Mouse (Mus musculus) midbrain, embryonic 14.5 days (tissue): ENCODE results near the gene Zkscan17. TPM values are rescaled to one million over a fixed set of nuclear protein-coding genes. Genes with fewer than 3 reads are reported as not detected.
"Not testable (repeated sequence)": the region's sequence is repeated elsewhere in the genome, so short reads cannot be mapped to it uniquely, and the experiment has no call there.

Experiments used
- ATAC-seq: fragments of 200-750 bp; cut with Nextera tagmentation; 2 replicates; pipeline ENCODE4 v1.8.0; 2017; ENCODE audit warnings: moderate number of reproducible peaks, moderate library complexity; ENCODE audit not compliant: low FRiP score, low TSS enrichment
- DNase-seq: peaks from one replicate; pipeline ENCODE4 v3.0.0-alpha.2; 2015
- H3K27ac ChIP-seq: fragments of 300-500 bp; sonication (generic); replicated peaks from 2 replicates; pipeline ENCODE4 v1.5.1; 2014; ENCODE audit warnings: mild to moderate bottlenecking, low read depth, low read length, moderate library complexity
- H3K27me3 ChIP-seq: fragments of 300-500 bp; sonication (generic); 2 replicates; pipeline ENCODE4 v1.6.1; 2014; ENCODE audit warnings: low read length, control low read depth, mixed read lengths; ENCODE audit not compliant: control insufficient read depth, insufficient read depth
- H3K36me3 ChIP-seq: fragments of 300-500 bp; sonication (generic); 2 replicates; pipeline ENCODE4 v1.6.1; 2014; ENCODE audit warnings: low read length, control low read depth; ENCODE audit not compliant: control insufficient read depth, insufficient read depth
- H3K4me1 ChIP-seq: fragments of 300-500 bp; sonication (generic); 2 replicates; pipeline ENCODE4 v1.6.1; 2014; ENCODE audit warnings: mild to moderate bottlenecking, antibody characterized with exemption, low read length, control low read depth; ENCODE audit not compliant: control insufficient read depth, insufficient read depth
- H3K4me2 ChIP-seq: fragments of 300-500 bp; sonication (generic); 2 replicates; pipeline ENCODE4 v1.6.1; 2014; ENCODE audit warnings: mild to moderate bottlenecking, low read length, moderate library complexity
- H3K4me3 ChIP-seq: fragments of 300-500 bp; sonication (generic); replicated peaks from 2 replicates; pipeline ENCODE4 v1.5.1; 2014; ENCODE audit warnings: low read depth, low read length
- H3K9ac ChIP-seq: fragments of 300-500 bp; sonication (generic); replicated peaks from 2 replicates; pipeline ENCODE4 v1.6.1; 2014; ENCODE audit warnings: mild to moderate bottlenecking, low read length, moderate library complexity
- H3K9me3 ChIP-seq: fragments of 300-500 bp; sonication (generic); 2 replicates; pipeline ENCODE4 v1.6.1; 2016; ENCODE audit warnings: low read length, control low read depth, mixed read lengths; ENCODE audit not compliant: control insufficient read depth
- WGBS: fragments of 180-500 bp; shearing (Covaris S2); extraction: QIAGEN DNeasy Blood & Tissue Kit; methylation state at CpG from one replicate; pipeline ENCODE4 v1.1.7; 2014; 5-methylcytosine and 5-hydroxymethylcytosine counted together
- polyA plus RNA-seq: library from polyadenylated mRNA; unstranded; fragments of >200 nt; fragmentation: Nextera tagmentation; extraction: Ambion mirVana; gene quantifications from 2 replicates; pipeline ENCODE4 v1.2.1, GENCODE M21; 2014

Gene Zkscan17
- polyA plus RNA-seq, result 15.5 and 16.1 TPM in 2 replicates

DNA sequence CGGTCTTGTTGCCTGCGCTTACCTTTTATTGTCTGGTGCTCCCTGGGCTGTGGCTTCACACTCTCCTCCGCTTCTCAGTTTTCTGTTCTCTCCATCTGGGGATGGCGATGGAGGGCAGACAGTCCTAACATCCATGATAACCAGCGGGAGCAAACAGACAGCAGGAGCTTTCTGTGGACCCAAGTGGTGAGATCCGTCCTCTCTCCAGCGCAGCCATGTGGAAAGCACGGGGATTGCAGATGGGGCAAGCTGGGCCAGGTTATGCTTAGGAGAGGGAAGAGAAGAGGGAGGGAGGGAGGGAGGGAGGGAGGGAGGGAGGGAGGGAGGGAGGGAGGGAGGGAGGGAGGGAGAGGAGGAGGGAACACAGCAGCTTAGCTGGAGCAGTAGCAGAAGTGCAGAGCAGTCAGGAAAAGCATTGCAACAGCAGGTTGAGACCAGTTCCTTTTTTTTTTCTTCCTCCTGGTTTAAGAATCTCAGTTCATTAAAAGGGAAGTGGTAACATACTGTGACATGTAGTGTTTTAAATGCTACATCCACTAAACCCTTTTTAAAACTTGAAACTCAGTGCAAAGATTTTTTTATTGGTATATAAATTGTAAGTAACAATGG, at the start of gene Zkscan17:
TSS of gene Zkscan17 (minus strand) at position 280 of the 609 bp plus-strand sequence.
- WGBS, result 56% methylated on average over 8 of the region's 8 CpGs
- no peak within 1 kb of the TSS for H3K27ac ChIP-seq
- H3K9ac ChIP-seq, result no peak within 1 kb of the TSS
- H3K9me3 ChIP-seq, result no peaks in the 10 kb centered on the region
- no peak within 1 kb of the TSS for H3K4me2 ChIP-seq
- no peak for ATAC-seq
- H3K4me1 ChIP-seq, result no peaks in the 10 kb centered on the region
- H3K36me3 ChIP-seq, result no peaks in the 10 kb centered on the region
- peak; percentile 25 for DNase-seq
- no peaks in the 10 kb centered on the region for H3K27me3 ChIP-seq
- no peak within 1 kb of the TSS for H3K4me3 ChIP-seq

DNA sequence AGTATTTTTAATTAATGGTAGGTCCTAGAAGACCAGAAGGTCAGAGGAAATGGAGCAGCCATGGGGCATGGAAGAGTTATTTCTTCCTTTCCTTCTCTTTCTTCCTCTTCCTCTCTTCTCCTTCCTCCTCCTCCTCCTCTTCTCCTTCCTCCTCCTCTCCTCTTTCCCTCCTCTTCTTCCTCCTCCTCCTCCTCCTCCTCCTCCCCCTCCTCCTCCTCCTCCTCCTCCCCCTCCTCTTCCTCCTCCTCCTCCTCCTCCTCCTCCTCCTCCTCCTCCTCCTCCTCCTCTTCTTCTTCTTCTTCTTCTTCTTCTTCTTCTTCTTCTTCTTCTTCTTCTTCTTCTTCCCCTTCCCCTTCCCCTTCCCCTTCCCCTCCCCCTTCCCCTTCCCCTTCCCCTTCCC, 49.6 kb upstream of the Zkscan17 start, which contains the start of gene Olfr222:
TSS of gene Olfr222 (minus strand) at position 101 of the 400 bp plus-strand sequence.
- not testable (repeated sequence) for H3K9ac ChIP-seq

DNA sequence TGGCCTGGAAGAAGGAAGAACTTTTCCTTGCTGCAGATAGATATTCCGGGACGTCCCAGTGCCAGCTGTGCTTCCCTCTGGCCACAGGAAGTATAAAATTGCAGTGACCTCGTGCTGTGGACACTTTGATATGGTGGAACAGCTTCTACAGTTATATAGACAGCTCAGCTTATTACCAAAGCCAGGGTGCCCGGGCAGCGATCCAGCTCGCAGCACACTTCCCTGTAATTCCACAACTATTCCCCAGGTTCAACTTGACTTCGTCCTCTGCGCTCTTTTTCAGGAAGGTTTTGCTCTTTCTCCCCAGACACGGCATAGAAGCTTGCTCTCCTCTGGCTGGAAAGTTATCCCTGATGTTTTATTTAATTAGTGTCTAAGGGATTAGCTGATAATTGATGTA, 49.2 kb upstream of the Zkscan17 start:
- Histone ChIP-seq H3K4me3 (no peak overlapping the region), H3K27me3 (no peaks in the 10 kb centered on the region), H3K4me2 (no peak overlapping the region), H3K36me3 (no peaks in the 10 kb centered on the region), H3K4me1 (no peaks in the 10 kb centered on the region), H3K9ac (no peak overlapping the region), H3K27ac (no peak overlapping the region), H3K9me3 (no peaks in the 10 kb centered on the region)
- DNase-seq (no peak), ATAC-seq (no peak)
- WGBS, result 72% methylated on average over 9 of the region's 9 CpGs

More for the DNA sequence above, 49.6 kb upstream of the Zkscan17 start, which contains the start of gene Olfr222:
- H3K4me2 ChIP-seq, H3K27me3 ChIP-seq, H3K4me3 ChIP-seq, H3K27ac ChIP-seq, H3K36me3 ChIP-seq, DNase-seq, H3K4me1 ChIP-seq, ATAC-seq, H3K9me3 ChIP-seq: not testable (repeated sequence)

DNA sequence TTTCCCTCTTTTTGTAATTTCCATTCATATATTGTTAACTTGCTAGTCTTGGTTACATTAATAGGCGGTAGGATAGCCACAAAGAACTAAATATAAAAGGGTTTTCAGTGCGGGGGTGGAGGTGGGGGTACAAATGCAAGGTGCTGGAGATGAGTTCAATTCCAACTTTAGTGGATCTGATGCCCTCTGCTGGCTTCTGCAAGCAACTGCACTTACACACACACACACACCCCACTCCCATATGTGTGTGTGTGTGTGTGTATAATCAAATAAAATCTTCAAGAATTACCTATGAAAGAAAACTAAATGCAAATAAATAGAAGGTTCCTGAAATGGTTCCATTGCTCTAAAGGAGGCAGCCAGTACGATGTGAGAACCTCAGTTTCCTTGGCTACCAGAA, 42.8 kb upstream of the Zkscan17 start:
- Histone ChIP-seq H3K36me3 (no peaks in the 10 kb centered on the region), H3K4me1 (no peaks in the 10 kb centered on the region), H3K27ac (no peak overlapping the region), H3K4me2 (no peak overlapping the region), H3K9me3 (no peaks in the 10 kb centered on the region), H3K27me3 (no peaks in the 10 kb centered on the region), H3K9ac (no peak overlapping the region), H3K4me3 (no peak overlapping the region)
- peak; percentile 30 for DNase-seq
- no peak for ATAC-seq
- whole genome bisulfite sequencing, result 69% methylated on average over 3 of the region's 3 CpGs

DNA sequence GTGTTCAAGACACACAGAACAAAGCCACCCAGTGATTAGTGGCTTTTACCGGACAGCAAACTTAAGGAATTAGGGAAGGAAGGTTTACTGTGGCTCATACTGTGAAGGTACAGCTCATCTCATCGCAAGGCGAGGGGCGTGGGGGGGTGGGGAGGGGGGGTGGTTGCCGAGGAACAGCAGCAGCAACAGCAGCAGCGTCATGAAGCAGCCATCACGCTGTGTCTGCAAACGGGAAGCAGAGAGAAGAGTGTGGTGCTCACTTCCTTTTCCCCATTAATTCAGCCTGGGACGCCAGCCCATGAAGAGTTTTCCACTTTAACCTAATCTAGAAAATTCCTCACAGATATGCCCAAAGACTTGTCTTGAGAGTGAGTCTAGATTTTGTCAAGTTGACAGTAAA, 36.3 kb upstream of the Zkscan17 start:
- H3K36me3 ChIP-seq, result no peaks in the 10 kb centered on the region
- WGBS, result 70% methylated on average over 9 of the region's 9 CpGs
- ATAC-seq (no peak), DNase-seq (no peak)
- H3K9ac ChIP-seq, result no peak overlapping the region
- H3K4me3 ChIP-seq, result no peak overlapping the region
- no peaks in the 10 kb centered on the region for H3K27me3 ChIP-seq
- no peak overlapping the region for H3K4me2 ChIP-seq
- no peak overlapping the region for H3K27ac ChIP-seq
- H3K4me1 ChIP-seq, result no peaks in the 10 kb centered on the region
- no peaks in the 10 kb centered on the region for H3K9me3 ChIP-seq

DNA sequence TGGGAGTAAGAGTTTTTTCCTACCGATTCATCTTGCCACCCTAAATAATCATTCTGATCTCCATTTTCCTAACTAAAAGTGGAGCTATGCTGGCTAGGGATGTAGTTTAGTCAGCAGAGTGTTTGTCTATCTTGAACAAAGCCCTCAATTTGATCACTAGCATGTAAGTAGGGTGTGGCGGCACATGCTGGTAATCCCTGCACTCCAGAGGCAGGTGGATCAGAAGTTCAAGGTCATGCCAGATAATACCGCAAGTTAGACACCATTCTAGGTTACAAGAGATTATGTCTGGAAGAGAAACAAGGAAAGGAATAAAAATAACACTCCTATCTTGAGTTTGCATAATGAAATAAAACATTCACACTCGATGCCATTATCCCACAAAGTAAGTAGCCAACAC, 35.8 kb upstream of the Zkscan17 start:
- Histone ChIP-seq H3K27me3 (no peaks in the 10 kb centered on the region), H3K36me3 (no peaks in the 10 kb centered on the region), H3K9me3 (no peaks in the 10 kb centered on the region), H3K4me3 (no peak overlapping the region), H3K27ac (no peak overlapping the region), H3K4me2 (no peak overlapping the region), H3K9ac (no peak overlapping the region), H3K4me1 (no peaks in the 10 kb centered on the region)
- ATAC-seq (no peak), DNase-seq (no peak)
- WGBS, result 95% methylated on average over 4 of the region's 4 CpGs

DNA sequence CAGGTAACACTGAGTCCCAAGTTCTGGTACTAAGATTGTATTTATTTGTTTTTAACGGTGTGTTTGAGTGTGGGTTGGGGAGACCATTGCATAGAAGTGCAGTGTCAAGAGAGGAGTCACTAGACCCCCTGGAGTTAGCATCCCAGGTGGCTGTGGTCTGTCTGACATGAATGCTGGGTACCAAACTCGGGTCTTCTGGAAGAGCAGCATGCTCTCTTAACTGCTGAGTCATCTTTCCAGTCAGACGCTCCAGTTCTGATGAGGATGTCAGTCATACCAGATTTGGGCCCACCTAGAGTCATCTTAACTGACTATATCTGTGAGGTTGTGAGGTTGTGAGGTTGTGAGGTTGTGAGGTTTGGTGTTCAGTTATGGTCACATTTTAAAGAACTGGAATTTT, 34.4 kb upstream of the Zkscan17 start:
- Histone ChIP-seq H3K4me1 (no peaks in the 10 kb centered on the region), H3K36me3 (no peaks in the 10 kb centered on the region)

DNA sequence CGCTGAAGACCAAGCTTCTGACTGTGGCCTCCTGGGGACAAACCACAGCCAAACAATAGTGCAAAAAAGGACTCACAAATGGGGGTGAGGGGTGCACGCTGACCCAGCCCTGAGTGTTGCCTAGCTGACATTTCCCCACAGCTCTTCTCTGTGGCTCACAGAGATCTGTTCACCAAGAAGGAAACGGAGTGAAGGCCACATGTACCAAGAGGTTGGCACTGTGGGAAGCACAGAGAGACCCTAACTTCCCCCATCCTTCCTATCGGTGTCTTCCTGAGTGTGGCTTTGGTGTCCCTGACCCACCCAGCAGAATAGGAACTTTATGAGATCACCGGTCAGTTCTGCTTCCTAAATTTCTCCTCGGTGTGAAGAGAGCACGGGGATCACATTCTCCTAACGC, 28.0 kb upstream of the Zkscan17 start:
- ATAC-seq (no peak), DNase-seq (no peak)
- Histone ChIP-seq H3K4me2 (no peak overlapping the region), H3K4me1 (no peaks in the 10 kb centered on the region), H3K27me3 (no peaks in the 10 kb centered on the region), H3K9ac (no peak overlapping the region), H3K36me3 (no peaks in the 10 kb centered on the region), H3K4me3 (no peak overlapping the region), H3K27ac (no peak overlapping the region), H3K9me3 (no peaks in the 10 kb centered on the region)
- 81% methylated on average over 8 of the region's 8 CpGs for WGBS

More for the DNA sequence above, 34.4 kb upstream of the Zkscan17 start:
- ATAC-seq (no peak), DNase-seq (no peak)
- no peaks in the 10 kb centered on the region for H3K27me3 ChIP-seq
- H3K9ac ChIP-seq, result no peak overlapping the region
- no peak overlapping the region for H3K4me2 ChIP-seq
- whole genome bisulfite sequencing, result 75% methylated on average over 3 of the region's 3 CpGs
- H3K4me3 ChIP-seq, result no peak overlapping the region
- H3K9me3 ChIP-seq, result no peaks in the 10 kb centered on the region
- H3K27ac ChIP-seq, result no peak overlapping the region

DNA sequence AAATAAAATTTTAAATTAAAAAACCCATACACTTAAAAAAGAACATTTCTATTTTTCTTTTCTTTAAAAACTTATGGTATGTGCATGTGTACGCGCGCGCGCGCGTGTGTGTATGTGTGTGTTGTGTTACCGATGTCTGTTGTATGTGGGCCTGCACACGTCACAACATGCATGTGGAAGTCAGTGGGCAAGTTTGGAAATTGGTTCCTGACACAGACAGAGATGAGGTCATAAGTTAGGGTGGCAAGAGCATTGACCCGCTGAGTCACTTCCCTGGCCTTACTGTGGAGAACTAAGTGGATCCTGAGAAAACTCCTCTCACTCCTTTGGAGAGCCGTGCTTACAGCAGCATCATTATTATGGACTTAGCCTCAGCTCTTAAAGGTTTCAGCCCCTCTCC, 27.6 kb upstream of the Zkscan17 start:
- H3K4me2 ChIP-seq, result no peak overlapping the region
- H3K27ac ChIP-seq, result no peak overlapping the region
- no peaks in the 10 kb centered on the region for H3K27me3 ChIP-seq
- no peaks in the 10 kb centered on the region for H3K9me3 ChIP-seq
- no peaks in the 10 kb centered on the region for H3K4me1 ChIP-seq
- 93% methylated on average over 11 of the region's 11 CpGs for WGBS
- no peak overlapping the region for H3K4me3 ChIP-seq
- no peak overlapping the region for H3K9ac ChIP-seq
- no peak for ATAC-seq
- no peak for DNase-seq
- no peaks in the 10 kb centered on the region for H3K36me3 ChIP-seq
